Mouse (Mus musculus) ES-CJ7 (cell line): ENCODE results near the gene Snx11.
"Not testable (repeated sequence)": the region's sequence is repeated elsewhere in the genome, so short reads cannot be mapped to it uniquely, and the experiment has no call there.

Experiments used
- DNase-seq: peaks from one replicate; pipeline ENCODE4 v3.0.0; 2011; ENCODE audit warnings: low read depth, low spot score

Gene Snx11

DNA sequence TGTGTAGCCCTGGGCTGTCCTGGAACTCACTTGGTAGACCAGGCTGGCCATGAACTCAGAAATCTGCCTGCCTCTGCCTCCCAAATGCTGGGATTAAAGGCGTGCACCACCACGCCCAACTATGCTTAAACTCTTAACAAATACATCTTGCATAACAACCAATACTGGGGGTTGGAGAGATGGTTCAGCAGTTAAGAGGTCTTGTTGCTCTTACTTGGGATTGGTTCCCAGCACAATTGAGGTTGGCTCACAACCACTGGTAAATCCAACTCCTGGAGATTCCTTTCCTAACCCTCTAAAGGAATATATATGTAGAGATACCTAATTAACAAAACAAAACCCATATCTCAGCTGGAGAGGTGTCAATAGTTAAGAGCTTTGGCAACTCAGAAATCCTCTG, 18.7 kb upstream of the Snx11 start:
- DNase-seq: peak; percentile 88

DNA sequence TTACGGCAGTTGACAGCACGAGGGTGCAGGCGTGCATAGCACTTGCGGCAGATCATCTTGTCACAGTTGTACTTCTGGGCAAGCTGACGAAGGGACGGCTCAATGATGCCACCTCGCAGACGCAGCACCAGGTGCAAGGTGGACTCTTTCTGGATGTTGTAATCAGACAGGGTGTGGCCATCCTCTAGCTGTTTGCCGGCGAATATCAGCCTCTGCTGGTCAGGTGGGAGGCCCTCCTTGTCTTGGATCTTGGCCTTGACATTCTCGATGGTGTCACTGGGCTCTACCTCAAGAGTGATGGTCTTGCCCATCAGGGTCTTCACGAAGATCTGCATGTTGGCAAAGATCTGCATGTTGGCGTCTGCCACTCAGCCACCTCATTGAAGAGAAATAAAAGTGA, 18.1 kb upstream of the Snx11 start:
- peak; percentile 58 for DNase-seq

GRCm38 (mm10) chr11:96790681-96791080, 13.3 kb upstream of the Snx11 start:
- DNase-seq: peak; percentile 73

GRCm38 (mm10) chr11:96789990-96790389, 12.6 kb upstream of the Snx11 start:
- DNase-seq: peak; percentile 86

- peak; percentile 93 for DNase-seq
These were observed 11.8 kb upstream of the Snx11 start, which contains the start of gene Cbx1 for GRCm38 (mm10) chr11:96788871-96789795. Gene Cbx1 (plus strand): TSS chr11:96789127.

GRCm38 (mm10) chr11:96786731-96787450, 9.5 kb upstream of the Snx11 start:
- peak; percentile 76 for DNase-seq

DNA sequence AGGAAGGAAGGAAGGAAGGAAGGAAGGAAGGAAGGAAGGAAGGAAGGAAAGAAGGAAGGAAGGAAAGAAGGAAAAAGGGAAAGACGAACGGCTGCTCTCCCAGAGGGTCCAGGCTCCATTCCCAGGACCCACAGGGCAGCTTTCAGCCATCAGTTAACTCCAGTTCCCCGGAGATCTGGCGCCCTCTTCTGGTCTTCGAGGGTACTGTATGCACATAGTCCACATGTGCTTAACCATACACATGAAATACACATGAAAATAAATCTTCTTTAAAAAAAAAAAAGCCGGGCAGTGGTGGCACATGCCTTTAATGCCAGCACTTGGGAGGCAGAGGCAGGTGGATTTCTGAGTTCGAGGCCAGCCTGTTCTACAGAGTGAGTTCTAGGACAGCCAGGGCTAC, 7.5 kb upstream of the Snx11 start:
- peak; percentile 90 for DNase-seq

- DNase-seq: peak; percentile 63
These were observed 4.1 kb upstream of the Snx11 start for GRCm38 (mm10) chr11:96781425-96781824.

GRCm38 (mm10) chr11:96780306-96780705, 2.9 kb upstream of the Snx11 start:
- peak; percentile 93 for DNase-seq

- not testable (repeated sequence) for DNase-seq
These were observed 785 bp upstream of the Snx11 start for GRCm38 (mm10) chr11:96778061-96778627.

GRCm38 (mm10) chr11:96776068-96776467, 1.3 kb downstream of the Snx11 start:
- DNase-seq: no peak

GRCm38 (mm10) chr11:96775665-96776064, 1.7 kb downstream of the Snx11 start:
- no peak for DNase-seq

DNA sequence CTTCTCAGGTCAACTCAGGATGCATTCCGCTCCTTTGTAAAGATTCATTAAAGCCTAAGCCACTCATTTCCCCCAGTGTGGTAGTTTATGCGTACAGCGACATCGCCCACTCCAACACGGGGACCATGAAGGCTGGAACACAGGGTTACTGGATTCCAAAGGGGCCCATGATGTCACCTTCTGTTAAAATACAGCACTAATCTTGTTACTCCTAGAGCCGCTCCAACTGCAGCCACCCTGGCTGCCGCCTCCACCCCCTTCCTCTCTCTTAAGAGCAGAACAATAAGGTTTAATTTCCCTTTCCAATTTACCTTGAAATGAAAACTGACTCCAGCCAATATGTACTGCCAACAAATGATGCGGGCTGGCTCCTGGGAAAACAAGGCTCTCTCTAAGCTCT, 2.3 kb downstream of the Snx11 start:
- DNase-seq: no peak

GRCm38 (mm10) chr11:96774536-96774935, 2.8 kb downstream of the Snx11 start:
- DNase-seq: peak; percentile 76

DNA sequence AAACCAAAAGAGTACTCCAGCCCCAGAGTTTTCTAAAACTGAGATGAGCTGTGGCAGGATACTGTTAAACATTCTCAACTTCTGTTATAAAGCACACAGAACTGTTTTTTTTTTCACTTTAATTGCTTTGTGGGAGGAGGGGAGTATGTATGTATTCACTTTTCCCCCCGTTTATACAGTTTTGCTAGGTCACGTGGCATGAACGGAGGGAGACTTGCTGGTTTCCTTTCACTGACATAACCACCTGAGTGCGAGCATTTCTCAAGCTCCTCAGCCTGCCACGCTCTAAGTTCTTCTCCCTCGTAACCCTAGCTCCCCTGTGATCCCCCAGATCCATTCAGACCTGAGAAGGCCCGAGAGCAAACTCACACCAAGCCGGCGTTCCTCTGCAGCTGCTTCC, 4.9 kb downstream of the Snx11 start:
- no peak for DNase-seq

DNA sequence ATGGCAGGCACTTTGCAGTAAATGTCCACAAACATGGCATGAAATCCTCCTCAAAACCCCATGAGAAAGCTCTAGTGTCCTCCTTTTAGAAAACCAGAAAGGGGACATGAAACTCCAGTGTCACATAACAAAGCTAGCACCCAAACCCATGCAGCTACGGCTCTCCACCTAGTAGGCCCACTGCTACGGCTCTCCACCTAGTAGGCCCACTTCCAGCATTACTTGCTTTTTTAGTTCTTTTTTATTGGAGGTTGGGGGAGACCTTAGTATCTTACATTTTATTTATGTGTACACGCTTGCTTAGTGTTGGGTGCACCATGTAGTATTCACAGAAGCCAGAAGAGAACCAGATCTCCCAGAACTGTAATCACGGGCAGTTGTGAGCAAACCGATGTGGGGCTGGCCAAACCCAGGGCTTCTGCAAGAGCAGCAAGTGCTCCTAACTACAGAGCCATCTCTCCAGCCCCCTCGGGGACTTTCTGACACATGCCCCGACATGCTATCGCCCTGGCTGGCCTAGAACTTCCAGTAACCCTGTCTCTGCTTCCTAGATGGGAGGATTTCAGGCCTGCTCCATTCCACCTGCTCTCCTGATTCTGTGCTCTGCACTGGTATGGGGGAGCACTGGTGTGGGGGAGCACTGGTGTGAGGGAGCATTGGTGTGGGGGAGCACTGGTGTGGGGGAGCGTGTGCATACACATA, 5.9 kb downstream of the Snx11 start:
- DNase-seq: no peak

DNA sequence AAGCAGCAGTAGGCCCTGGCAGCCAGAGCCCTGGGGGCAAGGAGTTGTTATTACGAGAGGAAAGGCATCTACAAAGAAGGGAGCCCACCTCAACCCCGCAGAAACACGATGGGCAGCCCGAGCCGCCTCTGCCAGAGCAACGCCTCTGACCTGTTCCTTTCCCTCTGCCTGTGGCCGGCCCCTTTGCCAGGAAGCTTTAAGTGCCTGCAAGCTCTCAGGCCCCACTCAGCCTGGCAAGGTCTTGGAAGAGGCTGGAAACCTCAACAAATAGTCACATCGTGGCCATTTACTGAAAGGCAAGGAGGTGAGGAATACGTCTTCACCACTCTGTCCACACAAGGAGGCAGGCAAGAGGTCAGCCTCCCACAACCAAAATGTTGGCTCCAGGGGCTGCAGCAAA, 9.1 kb downstream of the Snx11 start:
- no peak for DNase-seq

DNA sequence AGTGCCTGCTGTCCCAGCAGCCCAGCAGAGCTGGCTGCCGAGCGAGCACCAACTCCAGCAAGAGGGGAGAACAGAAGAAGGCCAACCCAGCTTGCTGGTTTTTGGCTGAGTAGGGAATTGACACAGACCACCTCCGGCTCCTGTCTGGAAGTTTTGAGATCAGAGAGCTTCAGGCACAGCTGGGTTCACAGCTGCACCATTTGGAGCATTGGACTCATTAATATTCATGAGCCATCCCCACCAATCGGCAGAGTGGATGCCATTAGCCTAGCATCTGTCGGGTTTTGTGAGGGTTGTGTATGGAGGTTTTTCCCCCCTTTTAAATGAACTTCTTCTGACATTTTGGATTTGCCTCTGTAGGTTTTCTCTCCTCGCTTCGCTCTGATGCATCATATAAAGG, 10.3 kb downstream of the Snx11 start:
- peak; percentile 42 for DNase-seq

GRCm38 (mm10) chr11:96766555-96766954, 10.8 kb downstream of the Snx11 start:
- no peak for DNase-seq

DNA sequence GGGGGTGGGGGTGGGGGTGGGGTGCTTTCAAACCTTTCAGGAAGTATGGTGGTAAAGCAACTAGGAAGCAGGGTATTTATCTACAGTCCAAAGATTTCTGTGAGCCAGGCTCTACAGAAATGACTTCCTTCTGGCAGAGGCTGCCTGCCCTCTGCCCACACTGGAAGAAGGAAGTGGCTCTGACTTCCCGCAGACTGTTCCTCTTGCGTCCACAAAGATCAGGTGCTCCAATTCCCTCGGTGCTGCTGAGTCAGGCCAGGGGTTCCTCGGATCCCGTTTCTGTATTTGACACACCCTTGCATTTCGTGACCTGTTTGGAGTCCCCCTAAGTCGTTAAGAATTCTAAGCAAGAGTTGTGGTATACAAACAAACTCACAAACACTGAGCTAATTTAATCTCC, 11.7 kb downstream of the Snx11 start:
- DNase-seq: no peak

- no peak for DNase-seq
These were observed 12.6 kb downstream of the Snx11 start for GRCm38 (mm10) chr11:96764511-96765350.
